Mouse (Mus musculus) limb, embryonic 13.5 days (tissue): ENCODE results near the gene Fam13c. TPM values are rescaled to one million over a fixed set of nuclear protein-coding genes. Genes with fewer than 3 reads are reported as not detected.
A peak's percentile ranks its signal among the peaks of the same experiment; 100 is the strongest.

ENCODE experiments used
- ATAC-seq: fragments of 200-750 bp; cut with Nextera tagmentation; 2 replicates; pipeline ENCODE4 v1.8.0; 2017; ENCODE audit warnings: low read depth, moderate number of reproducible peaks, moderate TSS enrichment; ENCODE audit not compliant: low FRiP score
- H3K27ac ChIP-seq: fragments of 300-500 bp; sonication (generic); 2 replicates; pipeline ENCODE4 v1.5.1; 2015; ENCODE audit warnings: inconsistent platforms, mild to moderate bottlenecking, moderate library complexity
- H3K27me3 ChIP-seq: fragments of 300-500 bp; sonication (generic); 2 replicates; pipeline ENCODE4 v1.6.1; 2015; ENCODE audit warnings: mild to moderate bottlenecking, inconsistent platforms
- H3K36me3 ChIP-seq: fragments of 300-500 bp; sonication (generic); 2 replicates; pipeline ENCODE4 v1.6.1; 2015; ENCODE audit warnings: inconsistent platforms, mild to moderate bottlenecking, moderate library complexity
- H3K4me1 ChIP-seq: fragments of 300-500 bp; sonication (generic); 2 replicates; pipeline ENCODE4 v1.6.1; 2015; ENCODE audit warnings: inconsistent platforms
- H3K4me2 ChIP-seq: fragments of 300-500 bp; sonication (generic); replicated peaks from 2 replicates; pipeline ENCODE4 v1.6.1; 2015; ENCODE audit warnings: inconsistent platforms, mild to moderate bottlenecking, moderate library complexity
- H3K4me3 ChIP-seq: fragments of 300-500 bp; sonication (generic); 2 replicates; pipeline ENCODE4 v1.5.1; 2015; ENCODE audit warnings: moderate library complexity, mild to moderate bottlenecking, inconsistent platforms
- H3K9ac ChIP-seq: fragments of 300-500 bp; sonication (generic); 2 replicates; pipeline ENCODE4 v1.6.1; 2015; ENCODE audit warnings: mild to moderate bottlenecking, inconsistent platforms
- H3K9me3 ChIP-seq: fragments of 300-500 bp; sonication (generic); 2 replicates; pipeline ENCODE4 v1.6.1; 2016; ENCODE audit warnings: inconsistent platforms
- WGBS: fragments of 180-500 bp; shearing (Covaris S2); methylation state at CpG from one replicate; pipeline ENCODE4 v1.1.7; 2015; 5-methylcytosine and 5-hydroxymethylcytosine counted together
- polyA plus RNA-seq: library from polyadenylated mRNA; unstranded; fragments of >200 nt; fragmentation: Nextera tagmentation; extraction: Ambion mirVana; gene quantifications from 2 replicates; pipeline ENCODE4 v1.2.1, GENCODE M21; 2015

Gene Fam13c
- 10.8 and 13.0 TPM in 2 replicates for polyA plus RNA-seq

DNA sequence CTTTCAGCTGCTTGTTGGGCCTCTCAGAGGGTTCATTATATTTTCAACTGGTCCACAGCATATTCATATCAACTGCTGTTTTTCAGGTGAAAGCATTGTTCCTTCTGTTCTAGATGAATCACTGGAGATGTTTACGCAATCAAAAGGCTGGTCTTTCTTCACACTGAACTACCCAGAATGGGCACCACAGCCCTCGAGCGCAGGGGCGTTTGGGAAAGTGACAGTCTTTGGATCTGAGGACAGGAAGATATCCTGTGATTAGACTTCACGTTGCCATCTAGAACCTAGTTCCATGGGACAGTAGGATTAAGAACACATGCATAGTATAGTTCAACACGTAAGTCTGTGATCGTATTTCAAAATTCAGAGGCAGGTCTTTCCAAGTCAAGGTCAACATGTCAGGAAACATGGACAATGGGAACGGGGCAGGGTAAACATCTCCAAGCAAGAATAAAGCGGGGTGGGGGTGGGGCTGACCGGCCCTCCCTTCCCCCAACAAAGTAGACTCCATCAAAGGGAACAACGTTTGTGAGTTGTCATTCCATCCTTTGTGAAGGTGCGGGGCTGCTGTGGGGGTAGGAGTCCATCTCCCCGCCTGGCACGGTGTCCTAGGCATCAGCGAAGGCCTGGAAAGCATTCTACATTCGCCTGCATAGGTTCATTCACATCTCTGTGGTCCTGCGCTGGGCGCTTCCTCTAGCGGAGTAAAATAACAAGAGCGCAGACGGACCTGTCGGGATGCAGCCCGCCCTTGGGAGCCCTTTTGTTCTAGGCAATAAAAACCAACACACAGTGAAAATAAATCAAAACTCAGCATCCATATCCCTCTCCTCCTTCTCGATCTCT, at the start of gene Fam13c:
Gene Fam13c, plus strand, starts transcription at position 806 of the 846 bp plus-strand sequence.
- Histone ChIP-seq H3K27ac (peak within 1 kb of the TSS; percentile 73), H3K9me3 (no peaks in the 10 kb centered on the region), H3K36me3 (no peaks in the 10 kb centered on the region), H3K4me2 (peak within 1 kb of the TSS; percentile 85), H3K4me3 (peak within 1 kb of the TSS; percentile 64), H3K27me3 (0 out of 2 replicates have a peak, but pooled peaks cover 2% of the 10 kb centered on the region), H3K9ac (peak within 1 kb of the TSS; percentile 78), H3K4me1 (peaks cover 15% of the 10 kb centered on the region; the same call in 1 of the 2 replicates)
- 12% methylated on average over 24 of the region's 24 CpGs for WGBS
- ATAC-seq = peak; percentile 62; the same call in 1 of the 2 replicates

DNA sequence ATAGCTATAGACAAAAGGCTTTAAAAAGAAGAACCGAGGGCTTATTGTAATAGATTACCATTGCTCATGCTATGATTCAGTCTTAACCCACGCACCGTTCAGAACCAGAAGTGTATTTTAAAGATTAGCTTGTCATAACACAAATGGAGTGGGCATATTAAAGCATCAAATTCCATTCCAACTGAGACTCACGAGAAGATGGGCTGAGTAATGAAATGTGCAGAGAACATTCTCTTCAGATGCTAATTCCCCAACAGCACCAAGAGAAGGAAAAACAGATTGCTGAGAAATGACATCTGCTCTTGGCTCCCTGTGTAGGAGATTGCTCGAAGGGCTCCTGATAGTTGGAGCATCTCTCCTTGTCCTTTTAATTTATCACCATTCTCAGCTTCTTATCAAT, 44.4 kb upstream of the Fam13c start:
- Histone ChIP-seq H3K4me2 (no peak overlapping the region), H3K9ac (no peak overlapping the region)

GRCm38 (mm10) chr10:70398224-70398623, 42.1 kb upstream of the Fam13c start:
- H3K4me3 ChIP-seq = no peak overlapping the region
- H3K27me3 ChIP-seq = no peaks in the 10 kb centered on the region
- no peaks in the 10 kb centered on the region for H3K4me1 ChIP-seq
- WGBS = 88% methylated on average over 6 of the region's 6 CpGs
- no peak for ATAC-seq
- H3K9ac ChIP-seq = no peak overlapping the region
- no peak overlapping the region for H3K27ac ChIP-seq
- no peak overlapping the region for H3K4me2 ChIP-seq
- no peaks in the 10 kb centered on the region for H3K36me3 ChIP-seq
- peaks cover 22% of the 10 kb centered on the region for H3K9me3 ChIP-seq

More for the DNA sequence above, 44.4 kb upstream of the Fam13c start:
- peaks cover 24% of the 10 kb centered on the region for H3K9me3 ChIP-seq
- H3K4me3 ChIP-seq = no peak overlapping the region
- 88% methylated on average over 5 of the region's 5 CpGs for WGBS
- no peak overlapping the region for H3K27ac ChIP-seq
- H3K4me1 ChIP-seq = no peaks in the 10 kb centered on the region
- no peak for ATAC-seq
- no peaks in the 10 kb centered on the region for H3K27me3 ChIP-seq
- H3K36me3 ChIP-seq = no peaks in the 10 kb centered on the region

- no peak for ATAC-seq
- WGBS = 76% methylated on average over 4 of the region's 4 CpGs
- Histone ChIP-seq H3K9me3 (peaks cover 17% of the 10 kb centered on the region; the same call in 1 of the 2 replicates), H3K27ac (no peak overlapping the region), H3K4me3 (no peak overlapping the region), H3K4me1 (no peaks in the 10 kb centered on the region), H3K36me3 (no peaks in the 10 kb centered on the region), H3K4me2 (no peak overlapping the region), H3K9ac (no peak overlapping the region), H3K27me3 (no peaks in the 10 kb centered on the region)
Observed at GRCm38 (mm10) chr10:70402006-70402405, 38.3 kb upstream of the Fam13c start.

DNA sequence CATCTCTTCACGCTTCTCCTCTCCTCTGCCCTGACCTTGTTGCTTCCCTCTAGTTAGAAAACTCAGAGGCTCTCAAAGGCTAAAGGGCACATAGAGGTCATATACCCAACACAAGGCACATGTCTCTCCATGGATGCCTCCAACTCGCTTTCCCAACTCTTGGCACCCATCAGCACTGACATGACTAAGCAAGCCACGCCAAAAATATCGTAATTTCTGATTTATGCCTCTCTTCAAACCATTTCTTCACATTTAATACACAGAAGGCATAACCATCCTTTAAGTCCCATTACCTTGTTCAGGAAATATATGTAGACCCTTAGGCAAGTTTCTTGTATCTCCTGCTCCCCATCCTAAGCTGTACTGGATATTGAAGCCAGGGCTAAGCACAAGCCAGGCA, 37.6 kb upstream of the Fam13c start:
- no peaks in the 10 kb centered on the region for H3K4me1 ChIP-seq
- H3K9me3 ChIP-seq = peaks cover 17% of the 10 kb centered on the region; the same call in 1 of the 2 replicates
- H3K27ac ChIP-seq = no peak overlapping the region
- ATAC-seq = no peak
- 81% methylated on average over 4 of the region's 4 CpGs for WGBS
- H3K4me3 ChIP-seq = no peak overlapping the region
- no peaks in the 10 kb centered on the region for H3K36me3 ChIP-seq
- H3K27me3 ChIP-seq = no peaks in the 10 kb centered on the region
- no peak overlapping the region for H3K9ac ChIP-seq
- no peak overlapping the region for H3K4me2 ChIP-seq

DNA sequence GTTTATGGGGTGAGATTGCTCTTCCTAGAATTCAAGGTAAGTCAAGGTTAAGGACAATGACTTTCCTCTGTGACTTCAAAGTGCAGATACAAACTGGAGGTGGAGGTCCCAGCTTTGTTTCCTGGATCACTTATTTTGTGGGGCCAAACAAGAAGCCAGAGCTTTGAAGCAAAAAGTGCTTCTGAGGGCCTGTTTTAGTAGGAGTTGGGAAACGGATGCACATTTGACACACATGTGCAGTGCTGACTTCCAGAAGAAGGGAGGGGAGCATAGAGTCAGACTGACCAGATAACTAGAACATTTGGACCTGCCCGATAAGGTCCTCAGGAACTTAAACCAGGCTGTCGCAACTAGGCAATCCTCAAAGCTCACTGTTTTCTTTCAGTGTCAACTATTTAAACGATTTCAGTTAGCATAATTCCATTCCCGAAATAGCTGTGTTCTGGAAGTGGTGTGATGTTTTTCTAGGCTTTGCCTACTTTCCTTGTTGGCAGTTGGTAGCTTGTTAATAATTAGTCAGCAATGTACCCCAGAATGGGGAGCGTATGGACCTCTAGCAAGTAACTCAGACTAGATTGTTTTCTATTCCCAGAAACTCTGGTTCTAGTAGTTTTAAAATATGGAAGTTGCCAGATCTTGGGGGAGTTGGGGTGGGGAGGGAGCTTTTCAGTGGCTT, 22.3 kb upstream of the Fam13c start:
- Histone ChIP-seq H3K36me3 (no peaks in the 10 kb centered on the region), H3K9ac (no peak overlapping the region), H3K4me2 (no peak overlapping the region), H3K27me3 (no peaks in the 10 kb centered on the region), H3K27ac (no peak overlapping the region), H3K4me3 (no peak overlapping the region), H3K4me1 (no peaks in the 10 kb centered on the region), H3K9me3 (no peaks in the 10 kb centered on the region)
- ATAC-seq = no peak
- 81% methylated on average over 6 of the region's 6 CpGs for WGBS

- H3K9ac ChIP-seq = no peak overlapping the region
- no peaks in the 10 kb centered on the region for H3K36me3 ChIP-seq
- whole genome bisulfite sequencing = 79% methylated on average over 15 of the region's 15 CpGs
- H3K27ac ChIP-seq = no peak overlapping the region
- H3K4me1 ChIP-seq = no peaks in the 10 kb centered on the region
- H3K27me3 ChIP-seq = no peaks in the 10 kb centered on the region
- H3K4me3 ChIP-seq = no peak overlapping the region
- H3K9me3 ChIP-seq = no peaks in the 10 kb centered on the region
- no peak for ATAC-seq
- H3K4me2 ChIP-seq = no peak overlapping the region
Observed at GRCm38 (mm10) chr10:70419282-70420264, 20.7 kb upstream of the Fam13c start.

DNA sequence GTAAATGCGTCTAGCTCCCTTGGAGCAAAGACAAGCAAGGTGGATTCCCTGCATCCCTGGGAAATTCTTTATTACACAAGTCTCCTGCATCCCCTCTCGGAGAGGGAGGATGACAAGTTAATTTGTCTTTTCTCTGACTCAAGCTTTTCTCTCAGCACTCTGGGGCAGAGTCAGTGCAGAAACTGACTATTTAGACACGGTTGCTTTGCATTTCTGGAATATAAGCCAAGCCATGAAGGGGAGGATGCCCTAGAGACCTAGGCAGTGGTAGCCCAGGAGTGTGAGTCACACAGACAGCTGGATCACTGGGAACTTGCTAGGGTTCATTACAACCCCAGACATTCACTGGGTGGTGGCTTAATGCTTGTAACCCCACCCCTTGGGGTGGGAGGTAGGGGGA, 13.9 kb upstream of the Fam13c start:
- H3K4me3 ChIP-seq = no peak overlapping the region
- no peak overlapping the region for H3K4me2 ChIP-seq
- no peak overlapping the region for H3K9ac ChIP-seq
- peak; percentile 75 for ATAC-seq
- no peaks in the 10 kb centered on the region for H3K27me3 ChIP-seq
- WGBS = 50% methylated on average over 3 of the region's 3 CpGs
- H3K27ac ChIP-seq = no peak overlapping the region
- no peaks in the 10 kb centered on the region; the same call in 1 of the 2 replicates for H3K4me1 ChIP-seq
- no peaks in the 10 kb centered on the region for H3K36me3 ChIP-seq
- no peaks in the 10 kb centered on the region for H3K9me3 ChIP-seq

DNA sequence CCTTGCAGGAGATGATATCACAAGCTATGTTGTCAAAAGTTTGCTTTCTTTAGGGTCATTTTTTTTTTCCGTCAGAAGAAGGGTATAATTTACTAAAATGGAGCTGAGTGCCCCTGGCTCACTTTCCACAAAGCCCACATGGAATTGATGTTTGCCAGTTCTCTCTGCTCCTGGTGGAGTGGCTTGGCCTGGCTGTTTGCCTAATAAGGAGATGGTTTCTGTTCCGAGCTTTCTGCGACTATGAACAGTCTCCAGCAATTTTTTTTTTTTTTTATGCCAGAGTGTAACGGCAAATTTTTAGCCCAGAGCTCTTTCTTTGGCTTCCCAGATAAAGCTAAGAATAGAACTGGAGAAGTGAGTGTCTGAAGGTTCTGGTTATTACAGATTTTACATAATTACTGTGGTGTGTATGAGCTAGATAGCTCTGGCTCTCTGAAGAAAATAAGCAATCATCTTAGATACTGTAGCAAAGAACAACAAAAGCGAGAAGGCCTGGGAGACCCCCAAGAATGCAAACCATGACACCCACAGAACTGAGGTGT, 12.1 kb upstream of the Fam13c start:
- no peaks in the 10 kb centered on the region for H3K36me3 ChIP-seq
- peak overlapping the region; percentile 39; the same call in 1 of the 2 replicates for H3K27ac ChIP-seq
- WGBS = 49% methylated on average over 5 of the region's 5 CpGs

DNA sequence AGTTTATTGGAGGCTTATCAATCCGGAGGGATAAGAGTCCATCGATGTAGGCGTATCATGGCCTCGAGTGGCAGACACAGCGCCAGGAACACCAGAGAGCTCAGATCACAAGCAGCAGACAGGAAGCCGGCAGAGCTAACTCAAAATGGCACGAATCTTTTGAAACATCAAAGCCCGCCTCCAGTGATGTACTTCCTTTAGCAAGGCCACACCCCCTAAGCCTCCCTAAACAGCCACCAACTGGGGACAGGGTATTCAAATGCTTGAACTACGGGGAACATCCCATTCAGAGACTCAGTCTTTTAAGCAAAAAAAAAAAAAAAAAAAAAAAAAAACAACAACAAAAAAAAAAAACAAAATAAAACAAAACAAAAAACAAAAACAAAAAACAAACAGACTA, 10.9 kb upstream of the Fam13c start:
- 94% methylated on average over 9 of the region's 9 CpGs for WGBS
- no peak overlapping the region for H3K27ac ChIP-seq
- no peaks in the 10 kb centered on the region for H3K36me3 ChIP-seq

More for the DNA sequence above, 12.1 kb upstream of the Fam13c start:
- H3K9ac ChIP-seq = no peak overlapping the region
- no peaks in the 10 kb centered on the region for H3K27me3 ChIP-seq
- no peak for ATAC-seq
- no peaks in the 10 kb centered on the region; the same call in 1 of the 2 replicates for H3K4me1 ChIP-seq
- no peaks in the 10 kb centered on the region for H3K9me3 ChIP-seq
- H3K4me2 ChIP-seq = no peak overlapping the region
- H3K4me3 ChIP-seq = no peak overlapping the region

DNA sequence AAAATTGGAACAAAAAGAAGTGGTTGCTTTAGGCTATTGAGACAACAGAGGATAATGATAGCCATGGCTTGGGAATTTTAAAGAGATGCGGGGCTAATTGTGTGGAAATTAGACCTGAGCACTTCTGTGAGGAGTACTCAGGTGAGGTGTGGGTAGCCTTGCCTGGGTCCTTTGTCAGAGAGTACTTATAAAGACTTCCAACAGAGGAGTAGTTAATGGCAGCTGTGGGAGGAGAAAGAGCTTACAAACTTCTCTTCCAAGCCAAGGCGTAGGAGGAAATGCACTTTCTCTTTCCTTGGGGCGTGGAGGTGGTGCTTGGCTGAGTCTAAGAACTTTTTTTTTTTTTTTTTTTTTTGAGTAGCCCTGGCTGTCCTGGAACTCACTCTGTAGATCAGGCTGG, 6.9 kb upstream of the Fam13c start:
- Histone ChIP-seq H3K4me1 (no peaks in the 10 kb centered on the region; the same call in 1 of the 2 replicates), H3K27ac (no peak overlapping the region), H3K27me3 (no peaks in the 10 kb centered on the region), H3K4me3 (no peak overlapping the region), H3K36me3 (no peaks in the 10 kb centered on the region), H3K9ac (no peak overlapping the region), H3K4me2 (no peak overlapping the region), H3K9me3 (no peaks in the 10 kb centered on the region)
- ATAC-seq = no peak
- 95% methylated on average over 3 of the region's 3 CpGs for whole genome bisulfite sequencing

More for the DNA sequence above, 10.9 kb upstream of the Fam13c start:
- Histone ChIP-seq H3K4me3 (no peak overlapping the region), H3K9me3 (no peaks in the 10 kb centered on the region), H3K4me2 (no peak overlapping the region), H3K9ac (no peak overlapping the region), H3K27me3 (no peaks in the 10 kb centered on the region), H3K4me1 (no peaks in the 10 kb centered on the region; the same call in 1 of the 2 replicates)
- no peak for ATAC-seq
